Mouse (Mus musculus): Measurements from ENCODE around the gene Med12l. TPM values are rescaled to one million over a fixed set of nuclear protein-coding genes. Genes with fewer than 3 reads are reported as not detected.

Gene Med12l
- polyA plus RNA-seq, 1 experiment from 2014 or later, result 3.5 TPM

- Histone ChIP-seq H3K36me3 (ENCODE audit: control insufficient read depth, insufficient read depth, low read length) (no peaks in the 10 kb centered on the region; the same call in 1 of the 2 replicates), H3K4me2 (ENCODE audit: low read depth) (no peak overlapping the region), H3K4me1 (ENCODE audit: control insufficient read depth, insufficient read depth, low read length) (no peaks in the 10 kb centered on the region), H3K27ac (ENCODE audit: low read depth, low read length) (no peak overlapping the region), H3K27me3 (ENCODE audit: control insufficient read depth, insufficient read depth, low read length) (no peaks in the 10 kb centered on the region), H3K9me3 (ENCODE audit: control insufficient read depth, low read length) (no peaks in the 10 kb centered on the region), H3K9ac (ENCODE audit: low read length) (no peak overlapping the region), H3K4me3 (ENCODE audit: low read depth, low read length) (no peak overlapping the region)
- DNase-seq (ENCODE audit: low spot score) (no peak), ATAC-seq (ENCODE audit: insufficient read depth, low FRiP score, low TSS enrichment) (no peak)
- 92% methylated on average over 2 of the region's 2 CpGs for WGBS
Measured at GRCm38 (mm10) chr3:59328526-59328925, 322.9 kb downstream of the Med12l start.

GRCm38 (mm10) chr3:59341647-59342427 lies 336.2 kb downstream of the Med12l start:
- H3K4me3 ChIP-seq (ENCODE audit: low read depth, low read length), result no peak overlapping the region
- WGBS, result 78% methylated on average over 11 of the region's 11 CpGs
- H3K9me3 ChIP-seq (ENCODE audit: control insufficient read depth, low read length), result no peaks in the 10 kb centered on the region
- no peaks in the 10 kb centered on the region for H3K27me3 ChIP-seq (ENCODE audit: control insufficient read depth, insufficient read depth, low read length)
- no peak for DNase-seq (ENCODE audit: low spot score)
- H3K4me1 ChIP-seq (ENCODE audit: control insufficient read depth, insufficient read depth, low read length), result no peaks in the 10 kb centered on the region
- H3K36me3 ChIP-seq (ENCODE audit: control insufficient read depth, insufficient read depth, low read length), result no peaks in the 10 kb centered on the region
- no peak overlapping the region for H3K27ac ChIP-seq (ENCODE audit: low read depth, low read length)
- ATAC-seq (ENCODE audit: insufficient read depth, low FRiP score, low TSS enrichment), result no peak
- no peak overlapping the region for H3K4me2 ChIP-seq (ENCODE audit: low read depth)
- H3K9ac ChIP-seq (ENCODE audit: low read length), result no peak overlapping the region

GRCm38 (mm10) chr3:59343026-59343425 lies 337.4 kb downstream of the Med12l start:
- no peak for DNase-seq (ENCODE audit: low spot score)
- Histone ChIP-seq H3K4me2 (ENCODE audit: low read depth) (peak overlapping the region; percentile 63), H3K9ac (ENCODE audit: low read length) (no peak overlapping the region), H3K4me3 (ENCODE audit: low read depth, low read length) (no peak overlapping the region), H3K9me3 (ENCODE audit: control insufficient read depth, low read length) (no peaks in the 10 kb centered on the region), H3K27ac (ENCODE audit: low read depth, low read length) (no peak overlapping the region), H3K36me3 (ENCODE audit: control insufficient read depth, insufficient read depth, low read length) (no peaks in the 10 kb centered on the region), H3K27me3 (ENCODE audit: control insufficient read depth, insufficient read depth, low read length) (no peaks in the 10 kb centered on the region), H3K4me1 (ENCODE audit: control insufficient read depth, insufficient read depth, low read length) (no peaks in the 10 kb centered on the region)
- ATAC-seq (ENCODE audit: insufficient read depth, low FRiP score, low TSS enrichment), result no peak
- WGBS, result 69% methylated on average over 4 of the region's 4 CpGs

- H3K4me3 ChIP-seq (ENCODE audit: low read depth, low read length), result peak within 1 kb of the TSS; percentile 67
- peak within 1 kb of the TSS; percentile 57 for H3K9ac ChIP-seq (ENCODE audit: low read length)
- peak; percentile 86 for DNase-seq (ENCODE audit: low spot score)
- 4% methylated on average over 22 of the region's 23 CpGs for WGBS
- no peaks in the 10 kb centered on the region for H3K36me3 ChIP-seq (ENCODE audit: control insufficient read depth, insufficient read depth, low read length)
- no peaks in the 10 kb centered on the region for H3K9me3 ChIP-seq (ENCODE audit: control insufficient read depth, low read length)
- H3K27me3 ChIP-seq (ENCODE audit: control insufficient read depth, insufficient read depth, low read length), result no peaks in the 10 kb centered on the region
- no peak within 1 kb of the TSS for H3K27ac ChIP-seq (ENCODE audit: low read depth, low read length)
- H3K4me2 ChIP-seq (ENCODE audit: low read depth), result peak within 1 kb of the TSS; percentile 63
- peak; percentile 98 for ATAC-seq (ENCODE audit: insufficient read depth, low FRiP score, low TSS enrichment)
- no peaks in the 10 kb centered on the region for H3K4me1 ChIP-seq (ENCODE audit: control insufficient read depth, insufficient read depth, low read length)
Measured at GRCm38 (mm10) chr3:59344065-59344905, 338.7 kb downstream of the Med12l start, which contains the start of gene Igsf10. Gene Igsf10, minus strand, starts transcription at chr3:59344394.

GRCm38 (mm10) chr3:59351768-59352167 lies 346.1 kb downstream of the Med12l start:
- Histone ChIP-seq H3K36me3 (ENCODE audit: control insufficient read depth, insufficient read depth, low read length) (no peaks in the 10 kb centered on the region), H3K4me3 (ENCODE audit: low read depth, low read length) (no peak overlapping the region), H3K9me3 (ENCODE audit: control insufficient read depth, low read length) (no peaks in the 10 kb centered on the region), H3K9ac (ENCODE audit: low read length) (no peak overlapping the region), H3K27ac (ENCODE audit: low read depth, low read length) (no peak overlapping the region), H3K4me1 (ENCODE audit: control insufficient read depth, insufficient read depth, low read length) (no peaks in the 10 kb centered on the region), H3K4me2 (ENCODE audit: low read depth) (no peak overlapping the region), H3K27me3 (ENCODE audit: control insufficient read depth, insufficient read depth, low read length) (no peaks in the 10 kb centered on the region)
- ATAC-seq (ENCODE audit: insufficient read depth, low FRiP score, low TSS enrichment), result no peak
- no peak for DNase-seq (ENCODE audit: low spot score)

- Histone ChIP-seq H3K4me2 (ENCODE audit: low read depth) (no peak overlapping the region), H3K9me3 (ENCODE audit: control insufficient read depth, low read length) (no peaks in the 10 kb centered on the region), H3K27ac (ENCODE audit: low read depth, low read length) (no peak overlapping the region), H3K4me1 (ENCODE audit: control insufficient read depth, insufficient read depth, low read length) (no peaks in the 10 kb centered on the region), H3K36me3 (ENCODE audit: control insufficient read depth, insufficient read depth, low read length) (no peaks in the 10 kb centered on the region), H3K9ac (ENCODE audit: low read length) (no peak overlapping the region), H3K4me3 (ENCODE audit: low read depth, low read length) (no peak overlapping the region), H3K27me3 (ENCODE audit: control insufficient read depth, insufficient read depth, low read length) (no peaks in the 10 kb centered on the region)
- 90% methylated on average over 3 of the region's 3 CpGs for WGBS
- DNase-seq (ENCODE audit: low spot score) (no peak), ATAC-seq (ENCODE audit: insufficient read depth, low FRiP score, low TSS enrichment) (no peak)
Measured at GRCm38 (mm10) chr3:59354156-59354555, 348.5 kb downstream of the Med12l start.

GRCm38 (mm10) chr3:59360102-59360501 lies 354.5 kb downstream of the Med12l start:
- ATAC-seq (ENCODE audit: insufficient read depth, low FRiP score, low TSS enrichment), result no peak
- H3K4me1 ChIP-seq (ENCODE audit: control insufficient read depth, insufficient read depth, low read length), result no peaks in the 10 kb centered on the region

GRCm38 (mm10) chr3:59361895-59362294 lies 356.3 kb downstream of the Med12l start:
- Histone ChIP-seq H3K4me1 (ENCODE audit: control insufficient read depth, insufficient read depth, low read length) (no peaks in the 10 kb centered on the region), H3K27ac (ENCODE audit: low read depth, low read length) (no peak overlapping the region), H3K4me2 (ENCODE audit: low read depth) (no peak overlapping the region), H3K9me3 (ENCODE audit: control insufficient read depth, low read length) (no peaks in the 10 kb centered on the region), H3K36me3 (ENCODE audit: control insufficient read depth, insufficient read depth, low read length) (no peaks in the 10 kb centered on the region), H3K9ac (ENCODE audit: low read length) (no peak overlapping the region), H3K4me3 (ENCODE audit: low read depth, low read length) (no peak overlapping the region), H3K27me3 (ENCODE audit: control insufficient read depth, insufficient read depth, low read length) (no peaks in the 10 kb centered on the region)
- no peak for ATAC-seq (ENCODE audit: insufficient read depth, low FRiP score, low TSS enrichment)
- 88% methylated on average over 1 of the region's 1 CpGs for WGBS
- no peak for DNase-seq (ENCODE audit: low spot score)

More at GRCm38 (mm10) chr3:59360102-59360501, 354.5 kb downstream of the Med12l start:
- no peak for DNase-seq (ENCODE audit: low spot score)
- Histone ChIP-seq H3K27me3 (ENCODE audit: control insufficient read depth, insufficient read depth, low read length) (no peaks in the 10 kb centered on the region), H3K4me3 (ENCODE audit: low read depth, low read length) (no peak overlapping the region), H3K4me2 (ENCODE audit: low read depth) (no peak overlapping the region), H3K9me3 (ENCODE audit: control insufficient read depth, low read length) (no peaks in the 10 kb centered on the region), H3K9ac (ENCODE audit: low read length) (no peak overlapping the region), H3K27ac (ENCODE audit: low read depth, low read length) (no peak overlapping the region), H3K36me3 (ENCODE audit: control insufficient read depth, insufficient read depth, low read length) (no peaks in the 10 kb centered on the region)
